Comparison of ENCODE assay signal across 13 mouse cellular contexts in the genomic region with DNA sequence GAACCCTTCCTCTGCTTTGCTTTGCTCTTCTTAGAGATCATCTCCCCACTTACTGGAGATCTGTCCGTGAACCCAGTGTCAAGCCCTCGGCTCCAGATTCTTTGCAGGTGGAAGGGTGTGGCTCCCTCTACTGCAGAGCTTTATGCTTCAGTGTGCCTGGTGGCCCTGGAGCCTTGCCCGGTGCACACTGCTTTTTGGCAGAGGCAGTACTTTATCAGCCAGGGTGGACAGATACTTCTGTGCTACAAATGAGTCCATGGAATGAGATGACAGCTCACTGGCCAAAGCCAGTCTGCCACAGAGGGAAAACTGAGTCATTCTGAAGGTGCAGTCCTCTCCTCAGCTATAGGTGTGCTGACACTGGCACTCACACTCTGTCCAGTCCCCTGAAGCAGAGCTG.
DNase-seq lines count a peak whose midpoint lies in the region; ATAC-seq and TF ChIP-seq lines count a peak whose summit lies in the region.
"Had no signal": no experiment of that assay in that cellular context is flagged by ENCODE, and none has a peak within 500 bp of the region (broad histone marks: within the 10 kb centered on the region; RNA-seq: fewer than 3 reads in every experiment).

No protein-coding gene starts in this region.

- H3K36me3 ChIP-seq in kidney, embryonic 15.5 days = no peaks in the 10 kb centered on the region
- H3K36me3 ChIP-seq in forebrain, embryonic 13.5 days (ENCODE audit: poor library complexity, severe bottlenecking) = no peaks in the 10 kb centered on the region
- H3K36me3 ChIP-seq: hindbrain, embryonic 10.5 days; limb, embryonic 12.5 days; stomach, embryonic 15.5 days had no signal

- H3K9ac ChIP-seq in kidney, embryonic 15.5 days = no peak overlapping the region
- H3K9ac ChIP-seq in forebrain, embryonic 13.5 days = no peak overlapping the region
- H3K9ac ChIP-seq: limb, embryonic 12.5 days; stomach, embryonic 15.5 days had no signal

- no peak overlapping the region for H3K4me2 ChIP-seq in kidney, embryonic 15.5 days
- H3K4me2 ChIP-seq in forebrain, embryonic 13.5 days = no peak overlapping the region
- H3K4me2 ChIP-seq: limb, embryonic 12.5 days; stomach, embryonic 15.5 days had no signal

- DNase-seq in kidney, postnatal 10 days = peak; percentile 43
- peak; percentile 65 for DNase-seq in adrenal gland, postnatal 25 days
- peak; percentile 79 for DNase-seq in gastrocnemius, adult 2 months
- DNase-seq in heart, postnatal 36 days = peak; percentile 59 to 66
- DNase-seq in lung, postnatal 10 days = no peak
- DNase-seq: retina, postnatal 1 day had no signal

- H3K9me3 ChIP-seq in kidney, embryonic 15.5 days (replicated peaks) = no peaks in the 10 kb centered on the region
- no peaks in the 10 kb centered on the region for H3K9me3 ChIP-seq in forebrain, embryonic 13.5 days (replicated peaks)
- H3K9me3 ChIP-seq: hindbrain, embryonic 10.5 days; limb, embryonic 12.5 days; stomach, embryonic 15.5 days had no signal

- H3K4me3 ChIP-seq in kidney, embryonic 15.5 days (replicated peaks) = no peak overlapping the region
- H3K4me3 ChIP-seq in gastrocnemius, adult 2 months = no peak overlapping the region
- H3K4me3 ChIP-seq in forebrain, embryonic 13.5 days = no peak overlapping the region
- H3K4me3 ChIP-seq: hindbrain, embryonic 10.5 days; limb, embryonic 12.5 days; stomach, embryonic 15.5 days had no signal

- WGBS in kidney, embryonic 15.5 days = 81% methylated on average over 3 of the region's 3 CpGs
- WGBS in forebrain, embryonic 13.5 days = 83% methylated on average over 3 of the region's 3 CpGs

- intact Hi-C loops in gastrocnemius, adult 2 months (cut with DNase I) = no loop called here
- intact Hi-C loops in heart, postnatal 36 days (cut with DNase I) = loop anchor here (5.0 kb wide), 1 partner anchor 174 kb away; the partner anchor contains the start of gene Ntng2

- H3K27ac ChIP-seq in kidney, embryonic 15.5 days = no peak overlapping the region
- H3K27ac ChIP-seq in gastrocnemius, adult 2 months = no peak overlapping the region
- H3K27ac ChIP-seq in forebrain, embryonic 13.5 days = no peak overlapping the region
- H3K27ac ChIP-seq: hindbrain, embryonic 10.5 days; limb, embryonic 12.5 days; stomach, embryonic 15.5 days had no signal

- no peaks in the 10 kb centered on the region for H3K27me3 ChIP-seq in kidney, embryonic 15.5 days
- no peaks in the 10 kb centered on the region for H3K27me3 ChIP-seq in forebrain, embryonic 13.5 days
- H3K27me3 ChIP-seq: CH12.LX; limb, embryonic 12.5 days; stomach, embryonic 15.5 days had no signal

- ATAC-seq in kidney, embryonic 15.5 days (replicated peaks; ENCODE audit: low FRiP score) = no peak
- no peak for ATAC-seq in forebrain, embryonic 13.5 days
- no peak for ATAC-seq in megakaryocyte-erythroid progenitor cell, adult 5-6 weeks (replicated peaks; ENCODE audit: low FRiP score, low TSS enrichment, poor library complexity, severe bottlenecking)

- H3K4me1 ChIP-seq in kidney, embryonic 15.5 days = peaks cover 5% of the 10 kb centered on the region; the same call in 1 of the 2 replicates
- peaks cover 47% of the 10 kb centered on the region for H3K4me1 ChIP-seq in forebrain, embryonic 13.5 days

- peak; percentile 29 for TF ChIP-seq CTCF in gastrocnemius, adult 2 months (IDR thresholded peaks at IDR 0.05)
